Mouse (Mus musculus): Measurements from ENCODE around the gene Rpusd3. TPM values are rescaled to one million over a fixed set of nuclear protein-coding genes. Genes with fewer than 3 reads are reported as not detected.

Rpusd3 gene
- total RNA-seq (2014; rRNA removed) = 17.1 and 53.8 TPM in 2 replicates
- polyA plus RNA-seq (2015; fragmentation: Nextera tagmentation; extraction: Ambion mirVana) = 22.0 and 27.2 TPM in 2 replicates

DNA sequence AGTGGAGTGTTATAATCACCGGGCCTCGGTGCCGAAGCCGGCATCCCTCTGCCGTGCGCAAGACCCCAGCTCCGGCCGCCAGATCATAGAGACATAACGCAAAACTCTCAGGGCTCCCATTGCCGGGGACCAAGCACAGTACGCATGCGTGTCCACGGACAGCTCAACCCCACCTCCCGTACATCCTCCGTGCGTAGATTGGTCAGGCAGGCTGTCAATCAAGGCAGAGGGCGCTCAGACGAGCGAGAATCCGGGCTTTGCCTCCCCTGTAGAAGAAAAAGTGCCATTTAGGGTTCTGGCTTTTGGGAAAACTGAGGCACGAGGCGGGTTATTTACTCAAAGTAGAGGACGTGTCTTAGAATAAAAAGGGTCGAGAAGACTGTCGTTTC, at the start of gene Rpusd3:
Gene Rpusd3 (minus strand): TSS at position 142 of the 389 bp plus-strand sequence.
- H3K27ac ChIP-seq (ENCODE audit: low read depth, low read length) = peak within 1 kb of the TSS; percentile 49
- WGBS = under 1% methylated on average over 25 of the region's 25 CpGs
- DNase-seq (ENCODE audit: low spot score) = peak; percentile 98
- H3K9ac ChIP-seq (replicated peaks; ENCODE audit: low read length, poor library complexity, severe bottlenecking) = peak within 1 kb of the TSS; percentile 70
- peak; percentile 96 for ATAC-seq (ENCODE audit: low FRiP score)
- no peaks in the 10 kb centered on the region for H3K27me3 ChIP-seq (ENCODE audit: insufficient read depth, low read length)
- H3K4me1 ChIP-seq (ENCODE audit: insufficient read depth, low read length) = peaks cover 11% of the 10 kb centered on the region
- H3K4me2 ChIP-seq (ENCODE audit: low read depth, low read length, poor library complexity, severe bottlenecking) = peak within 1 kb of the TSS; percentile 97
- TF ChIP-seq CTCF (IDR thresholded peaks at IDR 0.05) = no peak
- H3K36me3 ChIP-seq (ENCODE audit: insufficient read depth, low read length) = peaks cover 9% of the 10 kb centered on the region
- H3K9me3 ChIP-seq (ENCODE audit: low read length) = no peaks in the 10 kb centered on the region
- peak within 1 kb of the TSS; percentile 49 for H3K4me3 ChIP-seq (ENCODE audit: low read depth, low read length)

GRCm38 (mm10) chr6:113468512-113468911, 49.4 kb upstream of the Rpusd3 start:
- DNase-seq (ENCODE audit: low spot score) (no peak), ATAC-seq (ENCODE audit: low FRiP score) (no peak)
- TF ChIP-seq CTCF (IDR thresholded peaks at IDR 0.05) = no peak
- 72% methylated on average over 3 of the region's 3 CpGs for WGBS
- Histone ChIP-seq H3K9ac (replicated peaks; ENCODE audit: low read length, poor library complexity, severe bottlenecking) (0 out of 2 replicates have a peak overlapping the region, but pooled peaks have one; percentile 30), H3K4me1 (ENCODE audit: insufficient read depth, low read length) (no peaks in the 10 kb centered on the region), H3K4me2 (ENCODE audit: low read depth, low read length, poor library complexity, severe bottlenecking) (no peak overlapping the region), H3K9me3 (ENCODE audit: low read length) (no peaks in the 10 kb centered on the region), H3K36me3 (ENCODE audit: insufficient read depth, low read length) (no peaks in the 10 kb centered on the region), H3K27ac (ENCODE audit: low read depth, low read length) (no peak overlapping the region), H3K4me3 (ENCODE audit: low read depth, low read length) (no peak overlapping the region), H3K27me3 (ENCODE audit: insufficient read depth, low read length) (peaks cover 13% of the 10 kb centered on the region)

DNA sequence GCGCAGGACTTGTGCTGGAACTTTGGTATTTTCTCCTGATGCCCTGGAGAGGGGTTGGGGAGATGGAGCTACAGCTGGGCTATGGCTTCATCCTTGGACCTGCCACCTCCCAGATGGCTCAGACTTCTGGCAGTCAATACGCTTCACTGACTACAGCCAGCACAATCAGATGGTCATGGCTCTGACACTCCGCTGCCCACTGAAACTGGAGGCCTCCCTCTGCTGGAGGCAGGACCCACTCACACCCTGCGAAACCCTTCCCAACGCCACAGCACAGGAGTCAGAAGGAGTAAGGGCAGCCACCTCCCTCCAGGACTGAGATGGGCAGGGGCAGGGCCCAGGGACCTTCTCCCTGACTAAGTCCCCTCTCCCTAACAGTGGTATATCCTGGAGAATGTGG, 46.5 kb upstream of the Rpusd3 start:
- peaks cover 4% of the 10 kb centered on the region for H3K27me3 ChIP-seq (ENCODE audit: insufficient read depth, low read length)
- no peak overlapping the region for H3K4me3 ChIP-seq (ENCODE audit: low read depth, low read length)
- 58% methylated on average over 5 of the region's 5 CpGs for WGBS
- no peaks in the 10 kb centered on the region for H3K9me3 ChIP-seq (ENCODE audit: low read length)
- DNase-seq (ENCODE audit: low spot score) (peak; percentile 77), ATAC-seq (ENCODE audit: low FRiP score) (peak; percentile 43; the same call in 1 of the 2 replicates)
- TF ChIP-seq CTCF (IDR thresholded peaks at IDR 0.05) = peak; percentile 58
- no peaks in the 10 kb centered on the region for H3K4me1 ChIP-seq (ENCODE audit: insufficient read depth, low read length)
- H3K36me3 ChIP-seq (ENCODE audit: insufficient read depth, low read length) = no peaks in the 10 kb centered on the region
- H3K27ac ChIP-seq (ENCODE audit: low read depth, low read length) = no peak overlapping the region
- no peak overlapping the region for H3K9ac ChIP-seq (replicated peaks; ENCODE audit: low read length, poor library complexity, severe bottlenecking)
- H3K4me2 ChIP-seq (ENCODE audit: low read depth, low read length, poor library complexity, severe bottlenecking) = no peak overlapping the region

DNA sequence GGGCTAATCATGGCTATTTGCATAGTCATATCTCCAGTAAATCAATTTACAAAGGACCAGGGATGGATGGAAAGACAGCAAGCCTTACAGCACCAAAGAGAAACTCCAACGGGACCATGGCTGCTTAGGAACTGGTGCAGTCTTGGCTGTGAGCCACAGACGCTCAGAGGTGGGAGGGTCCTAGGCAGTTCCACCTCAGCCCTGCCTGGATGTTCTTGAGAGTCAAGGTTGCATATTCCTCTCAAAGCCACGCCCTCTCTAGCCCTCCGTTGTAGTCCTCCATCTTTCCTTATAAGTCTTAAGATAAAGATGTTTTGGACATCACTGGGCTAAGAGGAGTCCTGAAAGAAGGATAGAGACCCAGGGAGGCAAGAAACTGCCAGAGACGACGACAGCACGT, 44.9 kb upstream of the Rpusd3 start:
- H3K27ac ChIP-seq (ENCODE audit: low read depth, low read length) = no peak overlapping the region
- no peaks in the 10 kb centered on the region for H3K27me3 ChIP-seq (ENCODE audit: insufficient read depth, low read length)
- H3K4me3 ChIP-seq (ENCODE audit: low read depth, low read length) = no peak overlapping the region
- WGBS = 74% methylated on average over 7 of the region's 7 CpGs
- ATAC-seq (ENCODE audit: low FRiP score) = no peak
- no peak for DNase-seq (ENCODE audit: low spot score)
- H3K9ac ChIP-seq (replicated peaks; ENCODE audit: low read length, poor library complexity, severe bottlenecking) = no peak overlapping the region
- H3K9me3 ChIP-seq (ENCODE audit: low read length) = no peaks in the 10 kb centered on the region
- H3K36me3 ChIP-seq (ENCODE audit: insufficient read depth, low read length) = no peaks in the 10 kb centered on the region
- H3K4me2 ChIP-seq (ENCODE audit: low read depth, low read length, poor library complexity, severe bottlenecking) = no peak overlapping the region
- no peak for TF ChIP-seq CTCF (IDR thresholded peaks at IDR 0.05)
- H3K4me1 ChIP-seq (ENCODE audit: insufficient read depth, low read length) = no peaks in the 10 kb centered on the region

DNA sequence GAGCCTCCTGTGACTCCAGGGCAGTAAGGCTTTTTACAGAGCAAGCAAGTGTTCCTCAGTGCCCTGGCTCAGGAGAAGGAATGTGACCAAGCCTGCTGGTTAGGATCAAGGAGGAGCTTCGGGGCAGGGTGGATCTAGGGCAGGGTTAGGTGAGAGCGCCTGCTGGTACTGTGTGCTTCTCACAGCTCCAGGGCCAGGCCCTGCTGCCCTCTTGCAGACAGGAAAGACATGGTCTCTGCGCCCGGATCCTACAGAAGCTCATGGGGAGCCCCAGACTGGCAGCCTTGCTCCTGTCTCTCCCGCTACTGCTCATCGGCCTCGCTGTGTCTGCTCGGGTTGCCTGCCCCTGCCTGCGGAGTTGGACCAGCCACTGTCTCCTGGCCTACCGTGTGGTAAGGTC, 39.5 kb upstream of the Rpusd3 start:
- Histone ChIP-seq H3K4me3 (ENCODE audit: low read depth, low read length) (no peak overlapping the region), H3K4me2 (ENCODE audit: low read depth, low read length, poor library complexity, severe bottlenecking) (no peak overlapping the region), H3K4me1 (ENCODE audit: insufficient read depth, low read length) (no peaks in the 10 kb centered on the region), H3K36me3 (ENCODE audit: insufficient read depth, low read length) (no peaks in the 10 kb centered on the region), H3K9ac (replicated peaks; ENCODE audit: low read length, poor library complexity, severe bottlenecking) (no peak overlapping the region), H3K9me3 (ENCODE audit: low read length) (no peaks in the 10 kb centered on the region), H3K27ac (ENCODE audit: low read depth, low read length) (no peak overlapping the region), H3K27me3 (ENCODE audit: insufficient read depth, low read length) (no peaks in the 10 kb centered on the region)
- no peak for ATAC-seq (ENCODE audit: low FRiP score)
- 69% methylated on average over 10 of the region's 10 CpGs for WGBS
- TF ChIP-seq CTCF (IDR thresholded peaks at IDR 0.05) = no peak
- DNase-seq (ENCODE audit: low spot score) = no peak

DNA sequence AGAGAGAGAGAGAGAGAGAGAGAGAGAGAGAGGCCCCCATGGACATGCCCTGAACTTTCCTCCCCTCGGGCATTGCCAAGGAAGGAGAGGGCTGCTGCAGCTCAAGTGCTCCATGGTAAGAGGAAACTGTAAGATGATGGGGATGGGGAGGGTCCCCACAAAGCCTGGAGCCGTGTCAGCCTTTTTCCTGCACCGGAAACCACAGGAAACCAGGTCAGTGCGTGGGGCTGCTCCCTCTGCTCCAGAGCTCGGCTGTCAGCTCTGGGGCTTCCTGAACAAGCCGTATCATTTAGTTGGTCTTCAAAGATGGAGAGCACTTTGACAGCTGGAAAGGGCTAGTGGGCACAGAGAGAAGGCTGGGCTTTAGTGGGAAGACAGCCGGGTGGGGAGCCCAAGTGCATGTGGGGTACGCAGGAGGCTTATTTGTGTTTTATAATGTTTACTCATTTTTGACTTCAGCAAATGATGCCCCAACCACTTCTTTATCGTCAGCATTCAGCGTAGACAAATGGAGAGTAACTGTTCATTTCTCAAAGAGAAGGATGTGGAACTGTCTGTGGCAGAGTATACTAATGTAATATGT, 38.9 kb upstream of the Rpusd3 start, which contains the start of gene Il17re:
Gene Il17re (plus strand): TSS at position 533 of the 583 bp plus-strand sequence.
- H3K4me1 ChIP-seq (ENCODE audit: insufficient read depth, low read length) = no peaks in the 10 kb centered on the region
- no peaks in the 10 kb centered on the region for H3K36me3 ChIP-seq (ENCODE audit: insufficient read depth, low read length)
- H3K9ac ChIP-seq (replicated peaks; ENCODE audit: low read length, poor library complexity, severe bottlenecking) = no peak within 1 kb of the TSS
- H3K9me3 ChIP-seq (ENCODE audit: low read length) = no peaks in the 10 kb centered on the region
- ATAC-seq (ENCODE audit: low FRiP score) (no peak), DNase-seq (ENCODE audit: low spot score) (no peak)
- H3K27ac ChIP-seq (ENCODE audit: low read depth, low read length) = no peak within 1 kb of the TSS
- no peak for TF ChIP-seq CTCF (IDR thresholded peaks at IDR 0.05)
- H3K27me3 ChIP-seq (ENCODE audit: insufficient read depth, low read length) = no peaks in the 10 kb centered on the region
- 75% methylated on average over 10 of the region's 10 CpGs for WGBS
- no peak within 1 kb of the TSS for H3K4me3 ChIP-seq (ENCODE audit: low read depth, low read length)
- H3K4me2 ChIP-seq (ENCODE audit: low read depth, low read length, poor library complexity, severe bottlenecking) = no peak within 1 kb of the TSS

All from midbrain, postnatal 0 days (tissue).